Mouse (Mus musculus) layer of hippocampus, adult 2 months (tissue): ENCODE results near the gene Sec61a1. TPM values are rescaled to one million over a fixed set of nuclear protein-coding genes. Genes with fewer than 3 reads are reported as not detected.
A peak's percentile ranks its signal among the peaks of the same experiment; 100 is the strongest.

Source experiments
- DNase-seq, 2 experiments: peaks; one replicate each; pipeline ENCODE4 v3.0.0; 2022; ENCODE audit warnings: low spot score in 2 of 2
- H3K27ac ChIP-seq: fragments of 200-600 bp; 2 replicates; pipeline ENCODE4 v1.8.1; 2022
- H3K4me3 ChIP-seq: fragments of 200-600 bp; 2 replicates; pipeline ENCODE4 v1.8.1; 2022; ENCODE audit warnings: mild to moderate bottlenecking
- CTCF ChIP-seq: fragments of 200-600 bp; conservative IDR thresholded peaks from 2 replicates; pipeline ENCODE4 v1.8.1; 2022; ENCODE audit warnings: antibody characterized with exemption, mild to moderate bottlenecking, moderate library complexity
- total RNA-seq, 2 experiments: library from RNA; stranded (reverse); gene quantifications; 2 replicates each; pipeline ENCODE4 v1.2.3; 2021

The Sec61a1 gene
- total RNA-seq, 2 experiments from 2014 or later: 80.9 to 94.0 TPM

GRCm38 (mm10) chr6:88465181-88465920, 53.4 kb downstream of the Sec61a1 start, which contains the start of gene Ruvbl1:
Gene Ruvbl1, plus strand, starts transcription at chr6:88465409.
- peak within 1 kb of the TSS; percentile 68 for H3K4me3 ChIP-seq
- no peak for TF ChIP-seq CTCF
- DNase-seq: peak; percentile 92 to 95
- peak within 1 kb of the TSS; percentile 73 for H3K27ac ChIP-seq

- Histone ChIP-seq H3K27ac (no peak overlapping the region), H3K4me3 (no peak overlapping the region)
- DNase-seq: no peak
- TF ChIP-seq CTCF: no peak
These were observed 64.2 kb downstream of the Sec61a1 start for GRCm38 (mm10) chr6:88454545-88454944.

Other genes starting within 250 kb of the Sec61a1 start
- gene Eefsec, start 72.4 kb downstream of the Sec61a1 start, total RNA-seq: 10 to 100 TPM; 27.5 to 29.4 TPM
- 10 to 100 TPM; 40.3 to 41.1 TPM for gene Ruvbl1, start 53.5 kb downstream of the Sec61a1 start, total RNA-seq
- gene Kbtbd12, start 119.0 kb upstream of the Sec61a1 start, total RNA-seq: 1 to 10 TPM in 1 of 2 experiments, under 1 TPM in 1; 0.97 to 1.1 TPM
- 100 to 1,000 TPM; 178 to 182 TPM for gene Mgll, start 205.5 kb upstream of the Sec61a1 start, total RNA-seq